Mouse (Mus musculus): ENCODE measurements around the gene Galnt10. TPM values are rescaled to one million over a fixed set of nuclear protein-coding genes. Genes with fewer than 3 reads are reported as not detected.

Galnt10 gene
- polyA plus RNA-seq, 1 experiment from 2014 or later = 20.7 TPM

DNA sequence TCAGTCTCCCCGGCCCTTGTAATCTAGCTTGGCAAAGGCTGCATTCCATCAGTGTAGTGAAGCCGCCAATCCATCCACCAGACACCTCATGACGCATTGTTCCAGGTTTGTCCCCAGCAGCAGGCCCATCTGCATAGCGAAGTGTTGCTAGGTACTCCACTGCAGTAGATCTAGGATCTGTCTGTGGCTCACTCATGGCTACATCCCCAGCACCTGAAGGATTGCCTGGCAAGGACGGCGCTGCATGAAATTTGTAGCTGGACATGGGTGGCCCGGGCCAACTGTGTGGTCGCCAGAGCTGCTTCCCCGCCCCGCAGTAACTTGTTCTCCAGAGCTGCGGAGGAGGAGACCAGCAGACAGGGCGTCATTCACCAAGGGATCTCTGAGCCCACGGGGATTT lies 128.2 kb downstream of the Galnt10 start:
- DNase-seq (ENCODE audit: low spot score) = no peak

DNA sequence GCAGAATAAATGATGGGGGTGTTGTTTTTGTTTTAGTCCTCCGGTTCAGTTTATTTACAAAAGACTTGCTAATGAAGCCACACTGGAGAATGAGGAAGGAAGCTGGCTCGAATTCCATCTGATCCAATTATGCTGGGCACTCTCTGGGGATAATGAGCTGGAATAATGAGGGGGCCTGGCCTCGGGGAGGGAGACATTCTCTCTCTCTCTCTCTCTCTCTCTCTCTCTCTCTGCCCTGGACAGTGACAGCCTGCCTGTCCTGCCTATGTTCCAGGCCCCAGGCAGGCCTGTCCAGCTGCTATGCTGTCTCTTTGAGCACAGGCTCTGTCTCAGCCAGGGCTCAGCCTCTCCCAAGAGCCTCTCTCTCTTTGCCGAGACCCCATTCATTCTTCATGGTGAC lies 128.7 kb downstream of the Galnt10 start:
- H3K4me1 ChIP-seq = peaks cover 33% of the 10 kb centered on the region
- 25% methylated on average over 4 of the region's 4 CpGs for WGBS
- H3K9me3 ChIP-seq = no peaks in the 10 kb centered on the region
- no peak overlapping the region; the same call in none of the 2 replicates for H3K27ac ChIP-seq
- DNase-seq (ENCODE audit: low spot score) = no peak
- peaks cover 24% of the 10 kb centered on the region for H3K27me3 ChIP-seq (ENCODE audit: insufficient read depth, poor library complexity, severe bottlenecking)
- no peak overlapping the region for H3K4me3 ChIP-seq
- peaks cover 13% of the 10 kb centered on the region; the same call in 1 of the 2 replicates for H3K36me3 ChIP-seq

More for the DNA sequence above, 128.2 kb downstream of the Galnt10 start:
- Histone ChIP-seq H3K4me3 (no peak overlapping the region), H3K9me3 (no peaks in the 10 kb centered on the region), H3K27me3 (ENCODE audit: insufficient read depth, poor library complexity, severe bottlenecking) (peaks cover 24% of the 10 kb centered on the region), H3K27ac (peak overlapping the region; percentile 1; the same call in 1 of the 2 replicates), H3K36me3 (peaks cover 13% of the 10 kb centered on the region; the same call in 1 of the 2 replicates), H3K4me1 (peaks cover 38% of the 10 kb centered on the region)
- WGBS = 21% methylated on average over 13 of the region's 13 CpGs

DNA sequence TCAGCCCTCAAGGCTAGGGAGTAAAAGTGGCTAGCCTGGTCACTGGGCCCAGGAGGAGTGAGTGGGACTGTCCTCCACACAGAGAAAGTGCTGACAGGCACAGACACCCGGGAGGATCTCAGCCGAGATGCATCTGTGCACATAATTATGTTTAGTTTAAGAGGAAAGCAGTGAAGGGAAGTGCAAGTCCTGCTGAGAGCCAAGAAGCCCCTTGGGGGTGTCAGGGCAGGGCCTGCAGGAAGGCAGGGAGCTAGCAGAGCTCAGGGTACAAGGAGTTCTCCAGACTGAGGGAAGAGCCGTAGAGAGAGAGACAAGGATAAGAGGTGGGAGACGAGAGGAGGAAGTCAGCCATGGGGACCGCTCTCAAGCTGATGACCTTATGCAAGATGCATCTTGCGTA lies 130.6 kb downstream of the Galnt10 start:
- Histone ChIP-seq H3K27me3 (ENCODE audit: insufficient read depth, poor library complexity, severe bottlenecking) (peaks cover 16% of the 10 kb centered on the region), H3K36me3 (0 out of 2 replicates have a peak, but pooled peaks cover 5% of the 10 kb centered on the region), H3K27ac (no peak overlapping the region), H3K4me1 (peaks cover 32% of the 10 kb centered on the region), H3K9me3 (no peaks in the 10 kb centered on the region), H3K4me3 (no peak overlapping the region)
- no peak for DNase-seq (ENCODE audit: low spot score)
- WGBS = 63% methylated on average over 6 of the region's 6 CpGs

DNA sequence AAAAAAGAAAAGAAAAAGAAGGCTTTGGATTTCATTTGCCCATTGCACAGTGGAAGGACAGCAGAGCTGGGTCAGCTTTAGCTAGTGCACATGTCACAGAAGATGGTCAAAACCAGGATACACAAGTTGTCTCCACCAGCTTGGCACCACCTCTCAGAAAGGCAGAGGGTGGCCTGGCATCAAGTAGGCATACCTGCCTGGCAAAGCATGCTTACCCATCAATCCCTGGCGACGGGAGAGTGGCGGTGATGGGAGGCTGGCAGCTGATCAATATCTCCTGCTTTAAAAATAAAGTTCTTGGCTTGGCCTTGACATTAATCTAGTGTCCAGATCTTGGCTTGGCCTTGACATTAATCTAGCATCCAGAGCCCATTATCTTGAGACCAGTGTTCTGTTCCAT lies 131.3 kb downstream of the Galnt10 start:
- Histone ChIP-seq H3K36me3 (peaks cover 5% of the 10 kb centered on the region; the same call in 1 of the 2 replicates), H3K27me3 (ENCODE audit: insufficient read depth, poor library complexity, severe bottlenecking) (peaks cover 11% of the 10 kb centered on the region), H3K4me1 (peaks cover 32% of the 10 kb centered on the region), H3K4me3 (no peak overlapping the region), H3K27ac (no peak overlapping the region), H3K9me3 (no peaks in the 10 kb centered on the region)
- 90% methylated on average over 3 of the region's 3 CpGs for WGBS
- DNase-seq (ENCODE audit: low spot score) = no peak

DNA sequence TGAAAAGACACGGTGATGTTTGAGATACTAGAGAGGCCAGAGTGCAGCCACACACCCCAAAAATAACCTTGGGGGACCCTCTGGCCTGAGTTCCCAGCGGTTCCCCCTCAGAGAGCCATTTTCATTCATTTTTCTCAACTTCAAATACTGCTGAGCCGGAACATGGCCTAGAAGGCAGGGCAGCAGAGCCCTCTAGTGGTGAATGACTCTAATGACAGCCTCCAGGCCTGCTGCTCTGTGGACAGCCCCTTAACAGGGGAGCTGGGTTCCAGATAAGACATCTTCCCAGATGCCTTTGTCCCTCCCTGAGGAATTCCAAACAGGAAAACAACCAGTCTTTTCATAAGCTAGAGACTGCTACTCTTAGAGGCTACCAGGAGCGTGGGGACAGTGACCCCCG lies 133.1 kb downstream of the Galnt10 start:
- WGBS = 14% methylated on average over 5 of the region's 5 CpGs
- peaks cover 25% of the 10 kb centered on the region for H3K4me1 ChIP-seq
- 0 out of 2 replicates have a peak overlapping the region, but pooled peaks have one; percentile 45 for H3K27ac ChIP-seq
- H3K9me3 ChIP-seq = no peaks in the 10 kb centered on the region
- no peak for DNase-seq (ENCODE audit: low spot score)
- peaks cover 10% of the 10 kb centered on the region for H3K27me3 ChIP-seq (ENCODE audit: insufficient read depth, poor library complexity, severe bottlenecking)
- peaks cover 11% of the 10 kb centered on the region; the same call in 1 of the 2 replicates for H3K36me3 ChIP-seq
- H3K4me3 ChIP-seq = no peak overlapping the region

DNA sequence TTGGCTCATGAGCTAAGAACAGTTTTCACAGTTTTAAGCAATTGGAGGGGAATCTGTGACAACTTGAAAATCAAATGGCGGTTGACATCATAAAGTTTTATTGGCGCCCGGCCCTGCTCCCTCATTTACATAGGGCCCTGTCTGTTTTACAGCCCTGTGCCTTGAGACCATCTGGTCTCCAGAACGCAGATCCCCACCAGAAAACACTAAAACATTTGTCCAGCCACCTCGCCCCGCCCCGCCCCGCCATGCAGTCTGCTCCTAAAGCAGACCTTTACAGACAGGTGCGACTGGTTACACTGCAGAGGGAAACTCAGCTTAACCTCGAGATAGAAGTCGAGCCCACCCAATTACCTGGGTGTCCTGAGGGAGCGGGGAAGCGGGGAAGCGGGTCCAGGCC lies 134.6 kb downstream of the Galnt10 start:
- DNase-seq (ENCODE audit: low spot score) = no peak
- H3K4me3 ChIP-seq = no peak overlapping the region
- H3K27me3 ChIP-seq (ENCODE audit: insufficient read depth, poor library complexity, severe bottlenecking) = peaks cover 10% of the 10 kb centered on the region
- peaks cover 12% of the 10 kb centered on the region for H3K4me1 ChIP-seq
- 83% methylated on average over 14 of the region's 14 CpGs for WGBS
- peaks cover 16% of the 10 kb centered on the region; the same call in 1 of the 2 replicates for H3K36me3 ChIP-seq
- no peaks in the 10 kb centered on the region for H3K9me3 ChIP-seq
- H3K27ac ChIP-seq = no peak overlapping the region

DNA sequence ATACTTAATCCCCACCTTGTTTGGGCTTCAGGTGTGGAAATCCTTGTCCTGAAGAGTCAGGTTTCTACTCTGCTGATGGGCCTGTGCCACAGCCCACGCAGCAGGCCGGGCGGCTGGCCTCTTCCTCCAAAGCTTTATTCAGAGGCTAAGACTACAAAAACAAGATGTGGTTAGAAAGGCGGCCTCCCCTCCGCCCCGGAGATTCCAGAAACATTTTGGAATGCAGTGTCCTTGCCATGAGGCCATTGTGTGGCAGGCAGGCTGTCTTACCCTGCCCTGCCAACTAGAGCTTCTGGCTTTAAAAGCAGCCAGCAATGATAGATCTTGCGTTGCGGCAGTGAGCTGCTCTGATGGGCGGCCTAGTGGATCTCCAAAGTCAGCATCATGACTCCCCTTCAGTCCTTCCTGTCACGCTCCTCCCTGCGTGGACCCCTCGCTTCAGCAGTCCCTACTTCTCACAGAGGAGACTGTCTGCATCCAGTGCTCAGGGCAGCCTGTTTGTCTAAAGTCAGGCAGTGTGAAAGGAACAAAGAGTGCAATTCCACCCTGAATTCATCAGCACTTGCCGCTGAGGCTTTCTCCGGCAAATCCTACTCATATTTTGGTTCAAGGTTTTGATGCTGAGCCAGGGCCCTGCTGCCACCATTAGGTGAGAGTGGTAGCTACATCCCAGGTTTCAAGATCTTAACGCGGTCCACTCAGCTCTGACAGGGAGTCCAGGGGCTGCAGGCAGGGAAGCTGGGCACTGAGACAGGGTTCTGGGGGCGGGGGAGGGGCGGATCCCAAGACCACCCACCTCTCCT lies 141.6 kb downstream of the Galnt10 start:
- Histone ChIP-seq H3K4me1 (peaks cover 20% of the 10 kb centered on the region; the same call in 1 of the 2 replicates), H3K27ac (0 out of 2 replicates have a peak overlapping the region, but pooled peaks have one; percentile 7), H3K27me3 (ENCODE audit: insufficient read depth, poor library complexity, severe bottlenecking) (no peaks in the 10 kb centered on the region), H3K4me3 (no peak overlapping the region), H3K36me3 (peaks cover 12% of the 10 kb centered on the region; the same call in 1 of the 2 replicates), H3K9me3 (no peaks in the 10 kb centered on the region)
- WGBS = 54% methylated on average over 18 of the region's 18 CpGs
- DNase-seq (ENCODE audit: low spot score) = no peak

DNA sequence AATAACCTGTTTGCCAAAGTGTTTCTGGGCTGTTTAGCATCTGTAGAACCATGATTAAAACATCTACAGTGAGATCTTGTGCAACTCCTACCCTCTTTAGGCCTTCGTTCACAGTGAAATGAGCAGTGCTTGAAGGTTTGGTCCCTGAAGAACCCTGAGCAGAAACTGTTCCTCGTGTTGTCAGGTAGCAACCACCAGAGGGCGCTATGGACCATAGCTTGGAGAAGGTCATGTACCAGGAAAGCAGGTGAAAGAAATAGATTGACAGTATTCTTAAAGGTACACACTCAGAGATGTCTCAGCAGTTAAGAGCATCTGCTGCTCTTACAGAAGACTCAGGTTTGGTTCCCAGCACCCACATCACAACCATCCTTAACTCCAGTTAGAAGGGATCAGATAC lies 142.7 kb downstream of the Galnt10 start:
- H3K27me3 ChIP-seq (ENCODE audit: insufficient read depth, poor library complexity, severe bottlenecking) = no peaks in the 10 kb centered on the region
- no peak for DNase-seq (ENCODE audit: low spot score)
- H3K27ac ChIP-seq = no peak overlapping the region
- no peak overlapping the region for H3K4me3 ChIP-seq
- 38% methylated on average over 3 of the region's 3 CpGs for whole genome bisulfite sequencing
- H3K9me3 ChIP-seq = no peaks in the 10 kb centered on the region
- peaks cover 9% of the 10 kb centered on the region; the same call in 1 of the 2 replicates for H3K36me3 ChIP-seq
- H3K4me1 ChIP-seq = peaks cover 20% of the 10 kb centered on the region; the same call in 1 of the 2 replicates

DNA sequence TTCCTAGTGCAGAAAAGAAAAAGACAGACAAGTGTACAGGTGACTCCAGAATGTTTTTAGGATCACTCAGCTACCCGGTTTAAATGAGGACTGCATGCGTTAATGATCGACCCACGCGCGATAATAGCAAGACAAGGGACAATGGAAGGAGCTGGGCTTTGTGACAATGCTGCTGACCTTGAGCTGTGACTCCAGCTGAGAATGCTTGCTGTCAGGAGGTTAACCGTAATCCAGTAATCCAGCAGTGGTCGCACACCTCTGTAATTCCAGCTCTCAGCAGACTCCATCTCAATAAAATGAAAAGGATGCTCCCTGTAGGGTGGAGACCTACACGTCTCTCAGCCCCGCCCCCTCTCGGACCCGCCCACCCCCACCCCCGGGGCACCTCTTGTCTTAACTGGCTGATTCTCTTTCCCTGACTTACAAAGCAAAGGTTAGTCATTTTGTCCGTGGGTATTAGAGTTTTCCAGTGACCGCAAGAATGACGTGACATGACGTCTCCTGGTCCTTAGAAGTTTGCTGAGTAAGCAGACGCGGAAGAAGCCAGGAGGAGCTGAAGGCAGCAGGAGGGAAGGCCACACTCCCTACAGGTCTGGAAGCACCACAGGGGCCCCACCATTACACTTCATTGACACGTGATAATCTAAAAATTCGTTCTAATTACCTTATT lies 145.8 kb downstream of the Galnt10 start:
- H3K4me1 ChIP-seq = peaks cover 19% of the 10 kb centered on the region; the same call in 1 of the 2 replicates
- 30% methylated on average over 21 of the region's 21 CpGs for WGBS
- no peaks in the 10 kb centered on the region for H3K36me3 ChIP-seq
- H3K4me3 ChIP-seq = no peak overlapping the region; the same call in 1 of the 2 replicates
- DNase-seq (ENCODE audit: low spot score) = no peak
- no peaks in the 10 kb centered on the region for H3K27me3 ChIP-seq (ENCODE audit: insufficient read depth, poor library complexity, severe bottlenecking)
- H3K9me3 ChIP-seq = no peaks in the 10 kb centered on the region
- H3K27ac ChIP-seq = no peak overlapping the region; the same call in 1 of the 2 replicates

DNA sequence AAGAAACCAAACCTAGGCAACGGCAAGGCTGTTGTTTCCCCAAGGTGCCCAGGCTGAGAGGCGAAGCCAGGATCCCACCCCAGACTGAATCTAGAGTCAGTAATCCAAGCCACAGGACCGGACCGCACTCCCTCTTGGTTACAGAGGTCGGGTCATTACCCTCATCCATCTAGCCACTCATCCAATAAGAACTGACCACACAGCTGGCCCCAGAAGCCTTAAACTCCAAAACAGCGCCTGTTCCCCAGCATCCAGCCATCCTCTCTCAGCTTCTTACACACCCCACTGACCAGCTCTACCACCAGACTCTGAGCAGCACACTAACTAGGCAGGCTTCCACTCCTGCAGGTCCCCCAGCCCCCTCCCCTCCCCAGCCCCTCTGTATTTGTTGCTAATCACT lies 149.8 kb downstream of the Galnt10 start:
- H3K9me3 ChIP-seq = no peaks in the 10 kb centered on the region
- H3K27ac ChIP-seq = no peak overlapping the region
- H3K4me1 ChIP-seq = peaks cover 5% of the 10 kb centered on the region
- H3K4me3 ChIP-seq = no peak overlapping the region
- no peaks in the 10 kb centered on the region for H3K36me3 ChIP-seq
- no peak for DNase-seq (ENCODE audit: low spot score)
- WGBS = 72% methylated on average over 6 of the region's 6 CpGs
- H3K27me3 ChIP-seq (ENCODE audit: insufficient read depth, poor library complexity, severe bottlenecking) = no peaks in the 10 kb centered on the region

DNA sequence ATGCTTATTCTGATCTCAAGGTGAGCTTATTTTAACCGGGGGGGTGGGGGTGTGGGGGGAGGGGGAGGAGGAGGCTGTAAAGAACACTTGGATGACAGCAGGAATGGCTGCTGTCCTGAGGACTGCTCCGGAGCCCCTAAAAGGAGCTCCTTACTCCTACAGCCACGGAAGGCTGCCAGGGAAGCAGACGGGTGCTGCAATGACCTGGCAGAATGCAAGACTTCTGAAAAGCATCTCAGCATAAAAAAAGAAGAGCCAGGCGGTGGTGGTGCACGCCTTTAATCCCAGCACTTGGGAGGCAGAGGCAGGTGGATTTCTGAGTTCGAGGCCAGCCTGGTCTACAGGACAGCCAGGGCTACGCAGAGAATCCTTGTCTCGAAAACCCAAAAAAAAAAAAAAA lies 152.6 kb downstream of the Galnt10 start:
- WGBS = 75% methylated on average over 9 of the region's 9 CpGs
- no peak for DNase-seq (ENCODE audit: low spot score)
- Histone ChIP-seq H3K27ac (no peak overlapping the region), H3K27me3 (ENCODE audit: insufficient read depth, poor library complexity, severe bottlenecking) (no peaks in the 10 kb centered on the region), H3K4me1 (peaks cover 19% of the 10 kb centered on the region), H3K36me3 (no peaks in the 10 kb centered on the region), H3K4me3 (no peak overlapping the region), H3K9me3 (no peaks in the 10 kb centered on the region)

DNA sequence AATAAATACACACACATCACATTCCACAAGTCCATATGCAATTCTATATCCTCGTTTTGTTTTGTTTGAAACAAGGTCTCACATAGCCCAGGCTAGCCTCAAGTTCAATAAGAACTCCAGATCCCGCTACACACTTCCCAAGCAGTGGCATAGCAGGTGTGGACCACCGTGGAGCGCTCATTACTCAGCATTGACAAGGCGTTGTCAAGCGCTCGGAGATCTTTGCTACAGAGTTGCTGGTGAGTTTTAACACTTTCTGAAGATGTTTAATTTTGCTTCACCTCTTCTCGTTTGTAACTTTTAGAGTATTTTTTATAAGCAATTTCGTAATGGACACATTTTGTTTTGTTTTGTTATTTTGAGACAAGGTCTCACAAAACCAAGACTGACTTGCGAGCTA lies 154.2 kb downstream of the Galnt10 start:
- WGBS = 83% methylated on average over 10 of the region's 10 CpGs
- no peak overlapping the region for H3K4me3 ChIP-seq

More for the DNA sequence above, 154.2 kb downstream of the Galnt10 start:
- no peaks in the 10 kb centered on the region for H3K27me3 ChIP-seq (ENCODE audit: insufficient read depth, poor library complexity, severe bottlenecking)
- DNase-seq (ENCODE audit: low spot score) = no peak
- no peak overlapping the region for H3K27ac ChIP-seq
- peaks cover 28% of the 10 kb centered on the region for H3K4me1 ChIP-seq
- no peaks in the 10 kb centered on the region for H3K36me3 ChIP-seq
- H3K9me3 ChIP-seq = no peaks in the 10 kb centered on the region
